Mouse (Mus musculus) urinary bladder, postnatal 36 days (tissue): ENCODE measurements at regions not wholly inside any gene's neighbourhood (a gene's known extent, or its start where the extent isn't known, plus 50 kb on each side); places are given as distances from the start of the nearest gene placed in this dataset.
"Not testable (repeated sequence)": the region's sequence is repeated elsewhere in the genome, so short reads cannot be mapped to it uniquely, and the experiment has no call there.

Source experiments
- DNase-seq, 2 experiments: peaks; one replicate each; pipeline ENCODE4 v3.0.0; 2022; ENCODE audit warnings: low spot score in 2 of 2, mixed read lengths in 1 of 2

- peak in 1 of 2 experiments; percentile 3 for DNase-seq
Measured at GRCm38 (mm10) chrX:135112109-135112508, 65.3 kb downstream of the Gm15023 start.

GRCm38 (mm10) chrX:135110866-135111265, 66.6 kb downstream of the Gm15023 start:
- peak in 1 of 2 experiments; percentile 2 for DNase-seq

DNA sequence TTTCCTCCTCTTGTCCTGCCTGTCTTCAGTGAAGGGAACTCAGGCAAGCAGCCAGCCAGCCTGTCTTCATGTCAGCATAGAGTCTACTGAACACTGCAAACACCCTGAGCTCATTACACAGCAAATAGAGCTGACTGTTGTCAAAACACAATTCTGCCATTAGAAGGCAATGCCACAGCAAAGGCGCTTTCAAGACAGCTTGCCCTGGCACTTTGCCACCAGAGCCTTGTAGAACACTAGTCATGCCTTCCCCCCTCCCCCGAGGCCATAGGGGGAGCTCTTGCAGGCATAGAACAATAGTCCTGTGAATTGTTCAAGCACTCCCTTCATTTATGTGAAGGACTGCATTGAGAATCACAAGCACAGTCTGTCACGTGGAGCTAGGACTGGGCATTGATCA, 75.8 kb downstream of the Gm15023 start:
- no peak for DNase-seq

- DNase-seq, result no peak
Measured at GRCm38 (mm10) chrX:135098101-135098500, 79.3 kb downstream of the Gm15023 start.

DNA sequence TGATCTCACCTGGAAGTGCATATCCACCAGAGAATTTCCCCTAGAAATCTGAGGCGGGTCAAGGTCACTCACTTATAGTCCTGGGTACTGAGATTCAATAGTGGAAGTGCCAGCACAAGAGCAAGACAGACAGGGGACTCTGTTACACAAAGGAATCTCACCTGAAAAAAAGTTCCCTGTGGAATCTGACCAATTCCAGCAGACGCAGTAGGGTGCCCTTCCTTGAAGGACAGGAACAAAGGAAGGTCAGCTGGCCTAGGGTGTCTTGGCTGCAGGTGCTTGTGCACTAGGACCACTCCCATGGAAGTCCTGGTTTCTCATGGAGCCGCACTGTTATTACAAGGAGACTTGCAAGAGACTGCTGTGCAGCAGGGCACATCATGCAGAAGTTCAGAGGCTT, 81.2 kb downstream of the Gm15023 start:
- no peak for DNase-seq

GRCm38 (mm10) chrX:135091074-135091473, 82.1 kb upstream of the Zmat1 start:
- peak; percentile 8 to 56 for DNase-seq

DNA sequence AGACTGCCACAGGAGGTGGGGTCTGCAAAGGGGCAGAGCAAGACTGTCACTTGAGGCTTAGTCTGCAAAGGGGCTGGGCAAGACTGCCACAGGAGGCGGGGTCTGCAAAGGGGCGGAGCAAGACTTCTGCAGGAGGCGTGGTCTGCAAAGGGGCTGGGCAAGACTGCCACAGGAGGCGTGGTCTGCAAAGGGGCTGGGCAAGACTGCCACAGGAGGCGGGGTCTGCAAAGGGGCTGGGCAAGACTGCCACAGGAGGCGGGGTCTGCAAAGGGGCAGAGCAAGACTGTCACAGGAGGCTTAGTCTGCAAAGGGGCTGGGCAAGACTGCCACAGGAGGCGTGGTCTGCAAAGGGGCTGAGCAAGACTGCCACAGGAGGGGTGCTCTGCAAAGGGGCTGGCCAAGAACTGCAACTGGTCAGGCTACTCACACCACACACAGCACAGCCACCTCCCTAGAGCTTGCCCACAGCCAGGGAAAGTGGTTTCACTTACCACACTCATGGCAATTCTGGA, 78.1 kb upstream of the Zmat1 start:
- peak; percentile 0 to 71 for DNase-seq

DNA sequence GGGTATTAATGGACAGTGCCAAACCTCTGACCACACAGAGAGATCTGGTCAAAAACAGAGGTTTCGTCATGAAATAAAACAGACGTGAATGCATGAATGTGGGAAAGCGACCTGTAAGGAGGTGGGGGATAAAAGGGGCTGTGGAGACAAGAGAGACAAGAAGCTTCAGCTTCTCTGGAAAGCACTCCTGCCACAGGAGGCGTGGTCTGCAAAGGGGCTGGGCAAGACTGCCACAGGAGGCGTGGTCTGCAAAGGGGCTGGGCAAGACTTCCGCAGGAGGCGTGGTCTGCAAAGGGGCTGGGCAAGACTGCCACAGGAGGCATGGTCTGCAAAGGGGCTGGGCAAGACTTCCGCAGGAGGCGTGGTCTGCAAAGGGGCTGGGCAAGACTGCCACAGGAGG, 77.6 kb upstream of the Zmat1 start:
- peak; percentile 1 to 27 for DNase-seq

GRCm38 (mm10) chrX:135085770-135086553, 77.0 kb upstream of the Zmat1 start:
- not testable (repeated sequence) for DNase-seq

GRCm38 (mm10) chrX:135080380-135081158, 71.6 kb upstream of the Zmat1 start:
- no peak for DNase-seq

GRCm38 (mm10) chrX:135079388-135079787, 70.4 kb upstream of the Zmat1 start:
- no peak for DNase-seq

DNA sequence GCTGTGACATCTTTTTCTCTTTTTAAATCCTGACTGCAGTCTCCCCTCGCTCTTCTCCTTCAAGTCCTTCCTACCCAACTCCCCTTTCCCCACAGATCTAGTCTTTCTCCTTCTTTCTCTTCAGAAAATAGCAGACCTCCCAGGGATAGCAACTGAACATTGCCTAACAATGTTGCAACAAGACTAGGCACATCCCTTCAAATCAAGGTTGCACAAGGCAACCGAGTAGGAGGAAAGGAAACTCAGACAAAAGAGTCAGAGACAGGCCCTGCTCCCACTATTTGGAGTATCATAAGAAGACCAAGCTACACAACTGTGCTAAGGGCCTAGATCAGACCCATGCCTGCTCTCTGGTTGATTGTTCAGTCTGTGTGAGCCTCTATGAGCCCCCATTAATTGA, 66.9 kb upstream of the Zmat1 start:
- no peak for DNase-seq

GRCm38 (mm10) chrX:135069448-135069847, 60.4 kb upstream of the Zmat1 start:
- DNase-seq, result no peak

DNA sequence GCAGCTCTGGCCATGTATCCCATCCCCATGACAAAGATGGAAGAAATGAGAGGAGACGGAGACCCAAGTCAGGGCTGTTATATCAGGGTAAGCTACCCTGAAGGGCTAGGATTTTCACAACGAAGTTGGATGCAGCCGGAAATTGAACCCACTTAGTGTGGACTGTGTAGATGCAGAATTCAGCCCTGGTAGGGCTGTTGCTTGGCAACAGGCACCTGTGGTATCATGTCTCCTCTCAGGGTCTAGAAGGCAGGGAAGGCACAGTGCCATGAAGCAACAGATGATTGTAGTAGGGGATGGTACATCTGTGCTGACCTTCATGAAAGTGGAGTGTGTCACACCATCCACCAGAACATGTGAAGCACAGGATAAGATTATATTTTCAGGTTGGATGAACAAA, 51.2 kb upstream of the Zmat1 start:
- no peak for DNase-seq

DNA sequence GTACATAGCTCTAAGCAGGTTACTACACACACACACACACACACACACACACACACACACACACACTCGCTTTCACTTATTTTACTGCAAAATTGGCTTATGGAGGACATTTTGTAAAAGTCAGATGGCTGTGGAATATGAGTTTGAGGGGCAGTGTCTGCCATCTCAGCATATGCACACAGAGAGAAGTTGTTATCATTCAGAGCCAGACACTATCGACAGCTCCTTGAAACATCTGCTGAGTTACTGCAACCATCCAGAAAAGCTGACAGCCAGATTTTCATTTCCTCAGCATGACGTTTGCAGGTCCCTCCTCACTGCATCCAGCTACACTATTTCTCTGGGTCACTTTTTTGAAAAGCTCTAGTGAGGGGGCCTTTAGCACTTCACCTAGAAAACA, 49.9 kb upstream of the Zmat1 start:
- no peak for DNase-seq
